Mouse (Mus musculus): ENCODE measurements around the gene Krt18. TPM values are rescaled to one million over a fixed set of nuclear protein-coding genes. Genes with fewer than 3 reads are reported as not detected.
A peak's percentile ranks its signal among the peaks of the same experiment; 100 is the strongest.

Krt18 gene
- polyA plus RNA-seq, 1 experiment from 2014 or later = 184 TPM

GRCm38 (mm10) chr15:102016787-102017186 is 11.2 kb upstream of the Krt18 start:
- 28% methylated on average over 7 of the region's 7 CpGs for WGBS
- H3K9me3 ChIP-seq = no peaks in the 10 kb centered on the region
- no peaks in the 10 kb centered on the region; the same call in 1 of the 2 replicates for H3K27me3 ChIP-seq (ENCODE audit: insufficient read depth, poor library complexity, severe bottlenecking)
- H3K36me3 ChIP-seq = no peaks in the 10 kb centered on the region
- H3K27ac ChIP-seq = peak overlapping the region; percentile 83
- H3K4me1 ChIP-seq = peaks cover 50% of the 10 kb centered on the region
- no peak for DNase-seq (ENCODE audit: low spot score)
- H3K4me3 ChIP-seq = no peak overlapping the region

- Histone ChIP-seq H3K27ac (peak overlapping the region; percentile 83), H3K36me3 (no peaks in the 10 kb centered on the region), H3K27me3 (ENCODE audit: insufficient read depth, poor library complexity, severe bottlenecking) (no peaks in the 10 kb centered on the region), H3K9me3 (no peaks in the 10 kb centered on the region), H3K4me3 (no peak overlapping the region), H3K4me1 (peaks cover 50% of the 10 kb centered on the region)
- DNase-seq (ENCODE audit: low spot score) = no peak
- WGBS = 14% methylated on average over 7 of the region's 7 CpGs
These were observed 10.0 kb upstream of the Krt18 start for GRCm38 (mm10) chr15:102017918-102018463.

GRCm38 (mm10) chr15:102022481-102022880 is 5.5 kb upstream of the Krt18 start:
- no peak for DNase-seq (ENCODE audit: low spot score)
- H3K4me3 ChIP-seq = 0 out of 2 replicates have a peak overlapping the region, but pooled peaks have one; percentile 12
- no peaks in the 10 kb centered on the region for H3K9me3 ChIP-seq
- H3K27ac ChIP-seq = no peak overlapping the region
- peaks cover 13% of the 10 kb centered on the region; the same call in 1 of the 2 replicates for H3K27me3 ChIP-seq (ENCODE audit: insufficient read depth, poor library complexity, severe bottlenecking)
- WGBS = 44% methylated on average over 8 of the region's 8 CpGs
- H3K36me3 ChIP-seq = no peaks in the 10 kb centered on the region
- peaks cover 42% of the 10 kb centered on the region for H3K4me1 ChIP-seq

- Histone ChIP-seq H3K36me3 (no peaks in the 10 kb centered on the region), H3K27ac (peak overlapping the region; percentile 90; the same call in 1 of the 2 replicates), H3K9me3 (no peaks in the 10 kb centered on the region), H3K4me3 (no peak overlapping the region), H3K27me3 (ENCODE audit: insufficient read depth, poor library complexity, severe bottlenecking) (peaks cover 25% of the 10 kb centered on the region), H3K4me1 (peaks cover 44% of the 10 kb centered on the region)
- DNase-seq (ENCODE audit: low spot score) = no peak
- WGBS = 49% methylated on average over 8 of the region's 8 CpGs
These were observed 4.1 kb upstream of the Krt18 start for GRCm38 (mm10) chr15:102023888-102024287.

- peaks cover 7% of the 10 kb centered on the region; the same call in 1 of the 2 replicates for H3K36me3 ChIP-seq
- DNase-seq (ENCODE audit: low spot score) = peak; percentile 87
- H3K9me3 ChIP-seq = no peaks in the 10 kb centered on the region
- H3K4me3 ChIP-seq = peak overlapping the region; percentile 52
- H3K4me1 ChIP-seq = peaks cover 44% of the 10 kb centered on the region
- peaks cover 35% of the 10 kb centered on the region for H3K27me3 ChIP-seq (ENCODE audit: insufficient read depth, poor library complexity, severe bottlenecking)
- peak overlapping the region; percentile 90 for H3K27ac ChIP-seq
- 4% methylated on average over 22 of the region's 22 CpGs for WGBS
These were observed 2.7 kb upstream of the Krt18 start for GRCm38 (mm10) chr15:102025136-102025872.

GRCm38 (mm10) chr15:102026430-102026829 is 1.6 kb upstream of the Krt18 start:
- H3K4me1 ChIP-seq = peaks cover 44% of the 10 kb centered on the region
- peak overlapping the region; percentile 10; the same call in 1 of the 2 replicates for H3K4me3 ChIP-seq
- H3K27ac ChIP-seq = peak overlapping the region; percentile 90
- H3K9me3 ChIP-seq = no peaks in the 10 kb centered on the region
- H3K36me3 ChIP-seq = peaks cover 19% of the 10 kb centered on the region
- DNase-seq (ENCODE audit: low spot score) = no peak
- 3% methylated on average over 12 of the region's 12 CpGs for WGBS
- H3K27me3 ChIP-seq (ENCODE audit: insufficient read depth, poor library complexity, severe bottlenecking) = peaks cover 35% of the 10 kb centered on the region

- Histone ChIP-seq H3K4me3 (no peak overlapping the region), H3K9me3 (no peaks in the 10 kb centered on the region), H3K36me3 (peaks cover 29% of the 10 kb centered on the region), H3K27me3 (ENCODE audit: insufficient read depth, poor library complexity, severe bottlenecking) (0 out of 2 replicates have a peak, but pooled peaks cover 8% of the 10 kb centered on the region), H3K27ac (peak overlapping the region; percentile 62; the same call in 1 of the 2 replicates), H3K4me1 (peaks cover 15% of the 10 kb centered on the region)
- 51% methylated on average over 16 of the region's 16 CpGs for WGBS
- no peak for DNase-seq (ENCODE audit: low spot score)
These were observed 6.4 kb downstream of the Krt18 start for GRCm38 (mm10) chr15:102034121-102035053.

GRCm38 (mm10) chr15:102040277-102040676 is 12.3 kb downstream of the Krt18 start:
- H3K27ac ChIP-seq = no peak overlapping the region
- H3K36me3 ChIP-seq = no peaks in the 10 kb centered on the region
- 0 out of 2 replicates have a peak, but pooled peaks cover 2% of the 10 kb centered on the region for H3K4me1 ChIP-seq
- H3K4me3 ChIP-seq = no peak overlapping the region
- no peak for DNase-seq (ENCODE audit: low spot score)
- WGBS = 77% methylated on average over 4 of the region's 4 CpGs
- H3K9me3 ChIP-seq = no peaks in the 10 kb centered on the region
- H3K27me3 ChIP-seq (ENCODE audit: insufficient read depth, poor library complexity, severe bottlenecking) = no peaks in the 10 kb centered on the region

GRCm38 (mm10) chr15:102041951-102042350 is 14.0 kb downstream of the Krt18 start:
- Histone ChIP-seq H3K36me3 (no peaks in the 10 kb centered on the region), H3K4me3 (no peak overlapping the region), H3K27ac (no peak overlapping the region), H3K27me3 (ENCODE audit: insufficient read depth, poor library complexity, severe bottlenecking) (no peaks in the 10 kb centered on the region), H3K4me1 (no peaks in the 10 kb centered on the region), H3K9me3 (no peaks in the 10 kb centered on the region)
- whole genome bisulfite sequencing = 66% methylated on average over 7 of the region's 7 CpGs
- DNase-seq (ENCODE audit: low spot score) = no peak

GRCm38 (mm10) chr15:102044745-102045144 is 16.8 kb downstream of the Krt18 start:
- no peak for DNase-seq (ENCODE audit: low spot score)
- no peaks in the 10 kb centered on the region for H3K9me3 ChIP-seq
- H3K4me3 ChIP-seq = no peak overlapping the region
- H3K4me1 ChIP-seq = no peaks in the 10 kb centered on the region
- H3K27me3 ChIP-seq (ENCODE audit: insufficient read depth, poor library complexity, severe bottlenecking) = no peaks in the 10 kb centered on the region
- H3K36me3 ChIP-seq = no peaks in the 10 kb centered on the region
- WGBS = 83% methylated on average over 3 of the region's 3 CpGs
- no peak overlapping the region for H3K27ac ChIP-seq

GRCm38 (mm10) chr15:102045691-102046090 is 17.7 kb downstream of the Krt18 start:
- H3K27me3 ChIP-seq (ENCODE audit: insufficient read depth, poor library complexity, severe bottlenecking) = no peaks in the 10 kb centered on the region
- no peaks in the 10 kb centered on the region for H3K9me3 ChIP-seq
- H3K27ac ChIP-seq = no peak overlapping the region
- H3K36me3 ChIP-seq = no peaks in the 10 kb centered on the region
- 66% methylated on average over 10 of the region's 10 CpGs for WGBS
- H3K4me3 ChIP-seq = no peak overlapping the region
- DNase-seq (ENCODE audit: low spot score) = no peak
- no peaks in the 10 kb centered on the region for H3K4me1 ChIP-seq

GRCm38 (mm10) chr15:102048006-102048405 is 20.0 kb downstream of the Krt18 start:
- Histone ChIP-seq H3K9me3 (no peaks in the 10 kb centered on the region), H3K4me1 (peaks cover 5% of the 10 kb centered on the region; the same call in 1 of the 2 replicates), H3K36me3 (no peaks in the 10 kb centered on the region), H3K27ac (no peak overlapping the region), H3K27me3 (ENCODE audit: insufficient read depth, poor library complexity, severe bottlenecking) (no peaks in the 10 kb centered on the region), H3K4me3 (no peak overlapping the region)
- WGBS = 77% methylated on average over 6 of the region's 6 CpGs
- no peak for DNase-seq (ENCODE audit: low spot score)

All from heart, embryonic 10.5 days (tissue).